Mouse (Mus musculus): Measurements from ENCODE around the gene Ap1s1. TPM values are rescaled to one million over a fixed set of nuclear protein-coding genes. Genes with fewer than 3 reads are reported as not detected.

The Ap1s1 gene
- total and polyA plus RNA-seq, 2 experiments: 21.5 to 25.6 TPM

DNA sequence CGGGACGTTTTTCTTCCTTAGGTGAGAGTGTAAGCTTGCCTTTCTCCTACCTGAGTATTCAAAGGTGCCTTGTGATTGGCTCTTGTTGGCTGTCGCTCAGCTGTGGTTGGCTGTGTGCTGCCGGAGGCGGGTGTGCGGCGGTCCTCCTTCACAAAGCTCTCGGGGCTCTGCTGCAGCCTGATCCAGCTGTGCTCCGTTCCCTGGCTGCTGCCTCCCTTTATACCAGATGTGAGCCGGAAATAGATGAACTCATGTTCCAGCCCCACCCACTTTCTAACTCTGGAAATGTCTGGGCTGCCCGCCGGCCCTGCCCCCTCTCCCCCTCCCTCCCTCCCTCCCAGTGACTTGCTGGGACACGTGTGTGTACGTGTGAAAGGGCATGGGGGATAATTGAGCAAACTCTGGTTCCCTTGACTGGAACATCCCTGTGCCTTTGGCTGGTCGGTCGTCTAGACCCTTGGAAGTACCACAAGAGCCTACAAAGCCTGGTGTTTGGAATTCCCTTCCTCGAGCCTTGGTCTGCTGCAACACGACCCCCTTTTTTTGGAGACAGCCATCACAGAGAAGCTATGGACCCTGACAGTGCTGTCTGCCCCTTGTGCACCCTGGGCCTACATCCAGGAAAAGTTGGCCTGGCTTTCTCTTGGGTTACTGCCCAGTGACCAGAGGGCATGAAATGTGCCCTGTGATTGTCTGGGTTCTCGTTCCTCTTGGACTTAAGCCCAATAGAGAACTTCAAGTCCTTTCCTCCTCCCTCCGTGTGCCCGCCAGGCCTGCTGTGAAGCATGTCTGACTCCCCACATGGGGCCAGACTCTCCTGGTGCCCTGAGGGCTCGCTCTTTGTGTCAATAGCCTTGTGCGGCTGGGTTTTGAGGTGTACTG, 26.4 kb upstream of the Ap1s1 start, which contains the start of gene Serpine1:
Gene Serpine1 (minus strand): TSS at position 190 of the 882 bp plus-strand sequence.
- H3K79me2 ChIP-seq (ENCODE audit: control insufficient read depth, insufficient read depth, low read length): no peaks in the 10 kb centered on the region
- no peaks in the 10 kb centered on the region for H3K27me3 ChIP-seq (ENCODE audit: control insufficient read depth, insufficient read depth, low read length)
- H3K36me3 ChIP-seq (ENCODE audit: control insufficient read depth, insufficient read depth, low read length): no peaks in the 10 kb centered on the region
- WGBS: 3% methylated on average over 23 of the region's 23 CpGs
- peak; percentile 87 for TF ChIP-seq POLR2A (IDR thresholded peaks at IDR 0.05; ENCODE audit: extremely low read depth, insufficient read depth, low read length)
- no peak for TF ChIP-seq CTCF (IDR thresholded peaks at IDR 0.05; ENCODE audit: low read depth, low read length)
- H3K4me1 ChIP-seq (ENCODE audit: control insufficient read depth, insufficient read depth, low read length): peaks cover 21% of the 10 kb centered on the region
- peak; percentile 95 for DNase-seq (ENCODE audit: extremely low read depth, low read depth, low spot score)
- peak within 1 kb of the TSS; percentile 62 for H3K27ac ChIP-seq (replicated peaks; ENCODE audit: insufficient read depth, low read depth, low read length)
- peak within 1 kb of the TSS; percentile 8 for H3K4me3 ChIP-seq (ENCODE audit: insufficient read depth, low read depth, low read length)
- peak within 1 kb of the TSS; percentile 46; the same call in 1 of the 2 replicates for H3K9ac ChIP-seq (ENCODE audit: low read depth, low read length)

DNA sequence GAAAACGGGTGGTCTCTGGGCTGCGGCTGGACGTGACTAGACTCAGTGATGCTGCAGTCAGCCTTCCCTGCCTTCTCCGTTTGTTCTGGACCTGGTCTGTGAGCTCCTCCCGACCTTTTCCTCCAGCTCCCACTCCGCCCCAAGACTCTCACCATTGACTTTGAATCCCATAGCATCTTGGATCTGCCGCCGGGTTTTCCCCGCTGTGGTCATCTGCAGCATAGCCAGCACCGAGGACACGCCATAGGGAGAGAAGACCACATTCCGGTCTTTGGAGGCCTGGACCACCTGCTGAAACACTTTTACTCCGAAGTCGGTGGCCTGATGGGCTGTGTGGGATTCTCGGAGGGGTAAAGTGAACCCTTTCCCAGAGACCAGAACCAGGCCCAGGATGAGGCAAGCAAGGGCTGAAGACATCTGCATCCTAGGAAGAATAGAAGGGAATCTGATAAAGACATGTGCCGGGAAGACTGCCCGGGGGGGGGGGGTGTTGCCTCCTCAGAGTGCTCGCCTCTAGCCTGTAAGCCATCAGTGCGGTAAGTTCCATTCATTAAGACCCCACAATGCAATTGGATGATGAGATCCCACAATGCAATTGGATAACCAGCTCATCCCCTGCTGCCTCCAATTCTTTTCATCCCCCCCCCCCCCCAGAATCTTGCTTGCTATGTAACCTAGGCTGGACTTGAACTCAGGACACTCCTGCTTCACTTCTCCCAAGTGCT, 25.1 kb upstream of the Ap1s1 start:
- Histone ChIP-seq H3K9ac (ENCODE audit: low read depth, low read length) (no peak overlapping the region), H3K27ac (replicated peaks; ENCODE audit: insufficient read depth, low read depth, low read length) (no peak overlapping the region), H3K4me3 (ENCODE audit: insufficient read depth, low read depth, low read length) (no peak overlapping the region), H3K79me2 (ENCODE audit: control insufficient read depth, insufficient read depth, low read length) (no peaks in the 10 kb centered on the region), H3K36me3 (ENCODE audit: control insufficient read depth, insufficient read depth, low read length) (no peaks in the 10 kb centered on the region), H3K4me1 (ENCODE audit: control insufficient read depth, insufficient read depth, low read length) (peaks cover 15% of the 10 kb centered on the region), H3K27me3 (ENCODE audit: control insufficient read depth, insufficient read depth, low read length) (no peaks in the 10 kb centered on the region)
- DNase-seq (ENCODE audit: extremely low read depth, low read depth, low spot score): no peak
- TF ChIP-seq CTCF (IDR thresholded peaks at IDR 0.05; ENCODE audit: low read depth, low read length) (no peak), POLR2A (IDR thresholded peaks at IDR 0.05; ENCODE audit: extremely low read depth, insufficient read depth, low read length) (no peak)
- WGBS: 92% methylated on average over 19 of the region's 19 CpGs

GRCm38 (mm10) chr5:137068711-137069110, 22.8 kb upstream of the Ap1s1 start:
- TF ChIP-seq CTCF (IDR thresholded peaks at IDR 0.05; ENCODE audit: low read depth, low read length) (no peak), POLR2A (IDR thresholded peaks at IDR 0.05; ENCODE audit: extremely low read depth, insufficient read depth, low read length) (no peak)
- Histone ChIP-seq H3K4me1 (ENCODE audit: control insufficient read depth, insufficient read depth, low read length) (peaks cover 8% of the 10 kb centered on the region), H3K27ac (replicated peaks; ENCODE audit: insufficient read depth, low read depth, low read length) (no peak overlapping the region), H3K27me3 (ENCODE audit: control insufficient read depth, insufficient read depth, low read length) (no peaks in the 10 kb centered on the region), H3K9ac (ENCODE audit: low read depth, low read length) (no peak overlapping the region), H3K79me2 (ENCODE audit: control insufficient read depth, insufficient read depth, low read length) (no peaks in the 10 kb centered on the region), H3K36me3 (ENCODE audit: control insufficient read depth, insufficient read depth, low read length) (no peaks in the 10 kb centered on the region), H3K4me3 (ENCODE audit: insufficient read depth, low read depth, low read length) (no peak overlapping the region)
- no peak for DNase-seq (ENCODE audit: extremely low read depth, low read depth, low spot score)
- WGBS: 95% methylated on average over 4 of the region's 4 CpGs

- H3K27me3 ChIP-seq (ENCODE audit: control insufficient read depth, insufficient read depth, low read length): no peaks in the 10 kb centered on the region
- 83% methylated on average over 8 of the region's 8 CpGs for WGBS
Measured at GRCm38 (mm10) chr5:137065923-137066322, 20.0 kb upstream of the Ap1s1 start.

DNA sequence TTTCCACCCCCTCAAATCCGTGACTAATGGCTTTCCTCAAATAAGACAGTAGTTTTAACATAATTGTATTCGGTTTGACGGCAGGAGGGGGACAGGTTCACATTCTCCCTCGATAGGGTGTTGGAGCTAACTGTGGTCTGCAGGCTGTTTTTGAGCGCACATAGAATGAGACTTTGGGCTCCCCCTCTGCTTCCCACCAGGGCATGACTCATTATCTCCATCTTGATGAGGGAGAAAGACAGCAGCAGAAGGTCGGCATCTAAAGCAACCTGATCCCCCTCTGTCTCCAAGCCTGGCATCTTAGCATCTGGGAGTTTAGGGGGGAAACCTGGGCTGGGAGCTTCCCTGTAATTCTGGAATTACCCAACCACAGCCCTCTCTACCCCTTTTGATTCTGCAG, 19.5 kb upstream of the Ap1s1 start:
- Histone ChIP-seq H3K4me1 (ENCODE audit: control insufficient read depth, insufficient read depth, low read length) (no peaks in the 10 kb centered on the region), H3K27ac (replicated peaks; ENCODE audit: insufficient read depth, low read depth, low read length) (no peak overlapping the region), H3K36me3 (ENCODE audit: control insufficient read depth, insufficient read depth, low read length) (no peaks in the 10 kb centered on the region), H3K79me2 (ENCODE audit: control insufficient read depth, insufficient read depth, low read length) (no peaks in the 10 kb centered on the region), H3K27me3 (ENCODE audit: control insufficient read depth, insufficient read depth, low read length) (no peaks in the 10 kb centered on the region), H3K4me3 (ENCODE audit: insufficient read depth, low read depth, low read length) (no peak overlapping the region), H3K9ac (ENCODE audit: low read depth, low read length) (no peak overlapping the region)
- TF ChIP-seq CTCF (IDR thresholded peaks at IDR 0.05; ENCODE audit: low read depth, low read length) (no peak), POLR2A (IDR thresholded peaks at IDR 0.05; ENCODE audit: extremely low read depth, insufficient read depth, low read length) (no peak)
- WGBS: 80% methylated on average over 6 of the region's 6 CpGs
- DNase-seq (ENCODE audit: extremely low read depth, low read depth, low spot score): no peak

More at GRCm38 (mm10) chr5:137065923-137066322, 20.0 kb upstream of the Ap1s1 start:
- no peak for DNase-seq (ENCODE audit: extremely low read depth, low read depth, low spot score)
- H3K27ac ChIP-seq (replicated peaks; ENCODE audit: insufficient read depth, low read depth, low read length): no peak overlapping the region
- no peaks in the 10 kb centered on the region for H3K36me3 ChIP-seq (ENCODE audit: control insufficient read depth, insufficient read depth, low read length)
- no peaks in the 10 kb centered on the region for H3K4me1 ChIP-seq (ENCODE audit: control insufficient read depth, insufficient read depth, low read length)
- no peaks in the 10 kb centered on the region for H3K79me2 ChIP-seq (ENCODE audit: control insufficient read depth, insufficient read depth, low read length)
- no peak overlapping the region for H3K4me3 ChIP-seq (ENCODE audit: insufficient read depth, low read depth, low read length)
- no peak overlapping the region for H3K9ac ChIP-seq (ENCODE audit: low read depth, low read length)
- TF ChIP-seq CTCF (IDR thresholded peaks at IDR 0.05; ENCODE audit: low read depth, low read length) (no peak), POLR2A (IDR thresholded peaks at IDR 0.05; ENCODE audit: extremely low read depth, insufficient read depth, low read length) (no peak)

All from liver, adult 2 months (tissue).